Mouse (Mus musculus) testis, adult 2 months (tissue): ENCODE measurements around the gene Ap1g2.

Experiments
- CTCF ChIP-seq: fragments of 200-500 bp; IDR thresholded peaks from 2 replicates; pipeline ENCODE4 v1.5.1; 2012; ENCODE audit warnings: low read depth, mild to moderate bottlenecking, inconsistent platforms, low read length, moderate library complexity; ENCODE audit not compliant: control insufficient read depth, insufficient read depth, insufficient replicate concordance
- POLR2A ChIP-seq: fragments of 200-500 bp; IDR thresholded peaks from 2 replicates; pipeline ENCODE4 v1.6.1; 2012; ENCODE audit warnings: low read depth, mild to moderate bottlenecking, inconsistent platforms, low read length, moderate library complexity; ENCODE audit not compliant: control insufficient read depth

DNA sequence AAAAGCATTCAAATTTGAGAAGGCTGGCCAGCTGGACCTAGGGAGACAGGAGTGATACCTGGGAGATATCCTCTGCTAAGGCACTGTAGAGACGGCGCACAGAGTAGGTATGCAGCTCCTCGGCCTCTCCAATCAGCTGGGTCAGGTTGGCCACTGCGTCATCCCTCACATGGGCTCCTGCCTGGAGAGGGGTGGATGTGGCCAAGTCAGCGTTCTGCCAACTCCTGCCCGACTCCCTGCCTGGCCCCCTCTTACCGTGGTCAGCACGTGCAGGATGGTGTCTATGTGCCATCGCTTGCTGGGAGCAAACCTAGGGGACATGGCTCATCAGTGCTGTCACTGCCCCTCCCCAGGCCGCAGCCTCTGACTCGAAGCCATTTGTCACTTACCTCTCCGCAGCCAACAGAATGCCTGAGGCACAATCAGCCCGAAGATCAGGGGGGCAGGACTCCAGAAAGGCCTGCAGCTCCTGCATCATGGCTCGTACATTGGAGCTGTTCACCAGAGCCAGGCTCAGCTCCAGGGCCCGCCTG, 4.1 kb downstream of the Ap1g2 start:
- TF ChIP-seq POLR2A (no peak), CTCF (no peak)
